Mouse (Mus musculus): ENCODE results near the gene Adgre5.

Gene Adgre5

DNA sequence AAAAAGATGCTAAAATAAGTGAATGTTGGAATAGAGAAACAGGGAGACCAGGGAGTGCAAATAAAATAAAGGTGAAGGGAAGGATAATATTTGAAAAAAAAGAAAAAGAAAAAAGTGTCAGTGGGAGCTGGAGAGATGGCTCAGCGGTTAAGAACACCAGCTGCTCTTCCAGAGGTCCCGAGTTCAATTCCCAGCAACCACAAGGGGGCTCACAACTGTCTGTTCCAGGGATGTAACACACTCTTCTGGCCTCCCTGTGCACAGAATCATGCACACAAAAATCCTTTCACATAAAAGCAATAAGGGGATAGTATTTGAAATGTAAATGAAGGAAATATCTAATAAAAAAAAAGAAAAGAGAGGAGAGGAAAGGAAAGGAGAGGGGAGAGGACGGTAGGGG is 13.0 kb upstream of the Adgre5 start:
- DNase-seq (ENCODE audit: low spot score): no peak

DNA sequence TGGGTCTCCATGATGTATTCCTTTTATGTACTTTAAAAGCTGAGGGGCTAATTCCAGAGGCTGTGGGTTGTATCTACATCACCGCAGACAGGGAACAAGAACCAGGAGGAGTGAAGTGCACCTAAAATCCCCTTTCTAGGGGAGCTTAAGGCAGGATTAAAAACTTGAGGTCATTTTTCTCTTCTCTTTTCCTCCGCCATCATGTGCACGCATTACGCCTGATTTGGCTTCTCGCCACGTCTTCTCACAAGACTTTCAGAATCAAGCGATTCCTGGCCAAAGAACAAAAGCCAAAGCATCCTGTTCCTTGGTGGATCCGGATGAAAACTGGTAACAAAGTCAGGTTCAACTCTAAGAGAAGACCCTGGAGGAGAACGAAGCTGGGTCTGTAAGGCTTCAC is 8.1 kb upstream of the Adgre5 start:
- no peak for DNase-seq (ENCODE audit: low spot score)

DNA sequence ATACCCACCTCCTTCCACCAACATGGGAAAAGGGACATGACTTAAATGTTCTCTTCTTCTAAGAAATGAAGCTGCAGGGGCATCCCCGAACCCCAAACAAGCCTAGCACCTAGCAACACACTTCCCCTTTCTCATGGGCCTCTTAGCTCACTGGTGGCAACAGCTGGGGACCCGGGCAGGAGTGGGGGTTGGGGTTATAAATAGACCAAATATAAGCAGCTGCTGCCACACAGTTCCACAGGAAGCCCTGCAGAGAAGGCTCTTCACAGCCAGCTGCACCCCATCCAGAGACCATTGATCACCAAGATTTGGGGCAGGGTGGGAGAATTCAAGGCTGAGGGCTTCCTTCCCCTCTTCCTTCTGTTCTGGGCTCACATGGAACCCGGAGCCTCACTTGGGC is 7.6 kb upstream of the Adgre5 start:
- DNase-seq (ENCODE audit: low spot score): peak; percentile 89

DNA sequence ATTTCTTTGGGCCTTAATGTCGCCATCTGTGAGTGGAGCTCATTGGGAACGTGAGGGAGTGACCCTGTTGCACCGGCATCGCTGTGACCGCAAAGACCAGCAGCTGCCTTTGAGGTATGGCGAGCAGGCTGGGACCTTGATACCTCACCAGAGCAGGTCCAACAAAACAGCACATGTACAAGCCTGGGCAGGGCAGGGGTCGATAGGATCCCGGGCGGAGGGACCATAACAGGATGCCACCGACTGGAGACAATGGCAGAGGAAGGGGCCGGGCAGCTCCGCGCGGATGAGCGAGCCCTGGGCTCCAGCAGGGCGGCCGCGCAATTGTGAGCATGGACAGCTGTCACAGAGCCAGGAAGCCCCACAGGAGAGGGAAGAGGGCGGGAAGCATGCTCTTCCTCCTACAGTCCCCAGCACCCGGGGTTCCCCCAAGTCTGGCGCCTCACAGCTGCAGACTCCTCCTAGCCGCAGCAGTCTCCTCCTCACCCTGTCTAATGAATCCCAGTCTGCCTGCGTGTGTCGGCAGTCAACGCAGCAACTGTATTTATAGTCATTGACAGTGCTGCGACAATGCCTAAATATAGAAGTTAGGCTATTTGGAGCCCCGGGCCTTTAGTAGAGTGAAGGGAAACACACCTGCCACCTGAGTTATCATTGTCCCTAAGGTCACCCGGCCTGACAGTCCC is 6.7 kb upstream of the Adgre5 start:
- DNase-seq (ENCODE audit: low spot score): peak; percentile 91

DNA sequence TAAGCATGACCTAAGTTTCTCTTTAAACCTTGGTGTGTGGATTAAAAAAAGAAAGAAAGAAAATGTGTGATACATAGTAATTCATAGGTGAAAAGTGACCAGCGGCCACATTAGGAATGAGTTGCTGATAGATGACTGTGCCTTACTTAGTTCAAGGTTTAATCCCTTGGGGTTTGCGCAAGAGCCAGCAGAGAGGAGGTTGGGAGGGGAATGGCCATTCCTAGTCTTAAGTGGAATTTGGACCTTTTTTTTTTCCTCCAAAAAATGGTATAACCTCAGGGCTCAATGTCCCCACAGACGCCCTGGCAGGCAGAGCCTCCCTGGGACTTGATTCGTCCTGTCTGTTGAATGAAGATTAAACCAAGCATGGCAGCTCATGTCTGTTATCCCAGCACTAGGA is 2.9 kb upstream of the Adgre5 start:
- no peak for DNase-seq (ENCODE audit: low spot score)

DNA sequence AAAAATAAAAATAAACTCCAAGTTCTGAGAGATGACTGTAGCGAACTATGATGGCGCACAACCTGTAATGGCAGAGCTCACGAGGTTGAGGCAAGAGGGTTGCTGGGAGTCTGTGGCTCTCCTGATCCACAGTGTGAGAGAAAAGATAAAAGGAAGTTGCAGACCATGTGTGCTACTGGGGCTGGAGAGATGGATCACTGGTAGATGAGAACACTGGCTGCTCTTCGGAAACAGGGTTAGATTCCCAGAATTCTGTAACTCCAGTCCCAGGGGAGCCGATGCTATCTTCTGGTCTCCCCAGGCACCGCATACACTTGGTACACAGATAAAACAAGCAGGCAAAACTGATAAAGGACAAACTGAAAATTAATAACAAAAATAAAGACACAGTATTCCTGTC is 1.8 kb upstream of the Adgre5 start:
- no peak for DNase-seq (ENCODE audit: low spot score)

DNA sequence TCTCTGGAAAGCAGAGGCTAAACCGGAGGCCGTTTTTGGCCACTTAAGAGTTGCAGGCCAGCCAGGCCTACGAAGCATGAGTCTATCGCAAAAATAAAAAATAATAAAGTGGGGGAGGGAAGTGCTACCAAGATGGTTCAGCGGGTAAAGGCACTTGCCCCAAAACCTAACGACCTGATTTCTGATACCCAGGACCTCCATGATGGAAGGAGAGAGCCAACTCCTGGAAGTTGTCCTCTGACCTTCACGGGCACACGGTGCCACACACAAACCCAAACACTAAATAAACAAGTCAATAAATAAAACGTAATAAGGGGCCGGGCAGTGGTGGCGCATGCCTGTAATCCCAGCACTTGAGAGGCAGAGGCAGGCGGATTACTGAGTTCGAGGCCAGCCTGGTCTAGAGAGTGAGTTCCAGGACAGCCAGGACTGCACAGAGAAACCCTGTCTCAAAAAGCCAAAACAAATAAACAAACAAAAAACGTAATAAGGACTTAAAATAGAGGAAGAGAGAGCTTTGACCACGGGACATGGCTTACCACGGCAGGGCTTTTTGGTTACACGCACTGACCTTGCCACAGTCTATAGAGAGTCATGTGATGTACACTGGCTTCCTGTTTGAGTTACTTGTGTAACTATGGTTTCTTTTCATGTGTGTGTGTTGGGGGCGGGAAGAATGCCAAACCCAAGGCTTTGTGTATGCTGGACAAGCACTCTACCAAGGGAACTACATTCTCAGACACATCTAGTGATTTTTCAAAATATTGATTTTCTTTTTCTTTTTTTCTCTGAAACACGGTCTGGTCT is 926 bp upstream of the Adgre5 start:
- DNase-seq (ENCODE audit: low spot score): peak; percentile 77

DNA sequence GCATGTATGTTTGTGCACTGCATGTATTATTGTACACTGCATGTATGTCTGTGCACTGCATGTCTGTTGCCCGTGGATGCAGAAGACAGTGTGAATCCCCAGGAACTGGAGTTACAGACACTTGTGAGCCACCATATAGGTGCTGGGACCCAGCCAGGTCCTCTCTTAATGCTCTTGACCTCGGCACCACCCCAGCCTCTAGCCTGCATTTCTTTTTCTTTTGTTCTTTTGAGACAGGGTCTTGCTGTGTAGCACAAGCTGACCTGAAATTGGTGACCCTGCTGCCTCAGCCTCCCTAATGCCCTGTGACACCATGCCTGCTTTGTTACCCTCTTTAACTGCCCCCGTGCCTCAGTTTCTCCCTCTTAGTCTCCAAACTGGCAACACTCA is 545 bp downstream of the Adgre5 start:
- no peak for DNase-seq (ENCODE audit: low spot score)

DNA sequence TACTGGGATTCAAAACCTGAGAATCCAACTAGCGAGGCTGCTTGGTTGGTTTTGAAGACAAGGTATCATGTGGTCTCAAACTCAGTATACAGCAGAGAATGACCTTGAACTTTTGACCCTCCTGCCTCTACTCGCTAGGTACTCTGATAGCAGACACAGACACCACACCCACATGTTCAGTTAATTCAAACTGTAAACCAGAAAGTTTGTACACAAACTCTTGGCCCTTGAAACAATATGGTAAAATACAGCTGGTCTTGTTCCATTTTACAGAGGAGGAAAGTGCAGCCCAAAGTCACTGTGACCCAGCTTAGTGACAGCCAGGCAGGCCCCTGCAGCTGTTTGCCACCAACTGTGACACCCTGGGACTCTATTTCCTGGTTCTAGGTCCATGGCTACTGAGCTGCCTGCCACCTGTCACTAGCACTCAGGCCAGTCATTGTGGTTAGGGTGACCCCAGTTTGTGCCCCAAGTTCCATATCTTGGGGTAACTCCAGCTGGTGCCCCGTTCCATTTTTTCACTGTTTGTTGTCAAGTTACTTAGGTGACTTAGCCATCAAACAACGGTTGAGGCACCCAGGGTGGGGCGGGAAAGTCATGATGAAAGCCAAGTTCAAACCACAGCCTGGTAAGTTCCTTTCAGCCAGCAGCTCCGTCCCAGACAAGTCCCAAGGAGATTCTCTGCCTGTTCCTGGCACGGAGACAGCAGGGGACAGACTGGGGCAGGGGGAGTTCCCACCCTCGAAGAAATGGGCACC is 1.2 kb downstream of the Adgre5 start:
- DNase-seq (ENCODE audit: low spot score): peak; percentile 76

DNA sequence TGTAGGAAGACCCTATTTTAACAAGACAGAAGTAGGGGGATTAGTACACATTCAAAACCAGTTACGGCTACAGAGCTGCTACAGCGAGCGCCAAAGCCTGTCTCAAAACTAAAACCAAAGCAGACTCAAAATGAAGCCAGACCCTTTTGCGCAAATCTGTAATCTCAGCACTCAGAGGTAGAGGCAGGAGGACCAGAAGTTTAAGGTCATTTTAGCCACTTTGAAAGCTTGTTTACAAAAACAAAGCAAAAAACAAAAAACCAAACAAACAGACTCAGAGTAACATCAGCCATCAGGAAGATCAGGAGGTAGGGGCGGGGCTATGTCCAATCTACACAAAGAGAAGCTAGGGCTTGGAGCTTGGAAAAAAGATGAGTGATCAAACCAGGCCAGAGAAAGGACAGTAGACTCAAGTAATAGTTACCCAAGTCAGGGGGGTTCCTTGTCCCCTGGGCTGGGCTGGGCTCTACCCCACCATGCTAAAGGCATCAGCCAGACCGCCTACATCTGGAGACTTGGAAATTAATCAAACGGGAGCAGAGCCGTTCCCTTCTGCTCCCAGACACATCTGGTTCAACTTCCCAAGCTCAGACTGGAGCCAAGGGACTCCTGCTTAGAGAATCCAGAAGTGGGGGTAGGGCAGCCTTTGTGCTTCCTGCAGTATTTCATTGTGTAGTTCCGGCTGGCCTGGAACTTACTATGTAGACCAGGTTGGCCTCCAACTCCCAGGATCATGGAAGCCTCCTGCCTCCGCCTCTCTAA is 2.0 kb downstream of the Adgre5 start:
- DNase-seq (ENCODE audit: low spot score): peak; percentile 36

DNA sequence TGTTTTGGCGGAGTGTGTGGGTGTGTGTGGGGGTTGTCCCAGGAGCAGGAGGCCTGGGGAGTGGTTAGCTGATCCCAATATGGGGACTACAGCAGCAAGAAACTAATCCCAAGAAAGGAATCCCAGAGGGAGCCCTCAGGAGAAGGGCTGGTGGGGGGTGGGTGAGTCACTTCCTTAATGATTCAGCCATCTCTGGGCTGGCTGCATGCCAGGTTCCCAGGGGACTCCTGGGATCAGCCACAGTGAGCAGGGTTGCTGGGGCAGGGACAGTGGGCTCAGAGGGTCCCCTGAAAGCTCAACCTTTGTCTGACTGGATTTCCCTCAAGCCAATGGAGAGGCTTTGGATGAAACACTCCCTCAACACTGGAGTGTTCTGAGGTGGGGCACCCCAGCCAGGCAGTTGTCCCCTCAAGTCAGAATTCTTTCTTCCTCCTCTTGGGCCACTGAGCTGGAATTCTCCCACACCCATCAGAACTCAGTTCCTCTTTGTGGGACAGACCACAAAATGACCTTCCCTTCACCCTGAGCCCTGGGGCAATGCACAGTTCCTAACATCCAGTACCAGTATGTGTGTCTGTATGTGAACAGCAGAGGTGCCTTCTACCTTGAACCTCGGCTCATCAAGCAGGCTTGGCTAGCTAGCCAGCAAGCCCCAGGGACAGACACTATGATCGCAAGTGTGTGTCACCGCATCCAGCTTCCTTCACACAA is 3.1 kb downstream of the Adgre5 start:
- DNase-seq (ENCODE audit: low spot score): peak; percentile 71

DNA sequence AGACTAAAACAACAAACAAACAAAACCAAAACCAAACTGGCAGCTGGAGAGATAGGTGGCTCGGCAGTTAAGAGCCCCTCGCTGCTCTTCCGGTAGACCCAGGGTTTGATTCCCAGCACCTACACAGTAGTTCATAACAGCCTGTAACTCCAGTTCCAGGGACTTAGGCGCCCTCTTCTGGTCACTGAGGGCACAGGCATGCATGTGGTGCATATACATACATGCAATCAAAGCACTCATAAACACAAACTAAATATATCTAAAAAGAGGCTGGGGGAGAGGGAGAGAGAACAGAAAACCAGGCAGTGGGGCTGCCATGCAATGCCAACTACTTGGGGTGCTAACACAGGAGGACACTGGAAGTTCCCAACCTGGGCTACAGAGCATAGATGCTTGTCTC is 3.8 kb downstream of the Adgre5 start:
- no peak for DNase-seq (ENCODE audit: low spot score)

DNA sequence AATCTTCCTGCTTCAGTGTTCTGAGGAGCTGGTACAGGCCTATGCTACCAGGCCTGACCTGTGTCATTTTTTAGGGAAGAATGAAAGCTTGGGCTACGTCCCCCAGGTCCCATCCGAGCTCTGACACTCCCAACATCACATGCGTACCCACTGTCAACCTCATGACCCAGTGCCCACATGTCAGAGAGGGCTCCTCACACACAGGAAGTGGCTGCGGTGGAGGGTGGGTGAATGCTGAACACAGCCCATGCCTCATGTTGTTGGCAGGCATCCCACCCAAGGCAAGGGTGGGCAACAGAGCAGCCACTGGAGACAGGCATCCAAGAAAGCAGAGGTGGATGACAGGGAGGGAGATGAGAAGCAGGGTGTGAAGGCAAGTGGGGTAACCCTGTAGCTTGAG is 4.4 kb downstream of the Adgre5 start:
- peak; percentile 52 for DNase-seq (ENCODE audit: low spot score)

DNA sequence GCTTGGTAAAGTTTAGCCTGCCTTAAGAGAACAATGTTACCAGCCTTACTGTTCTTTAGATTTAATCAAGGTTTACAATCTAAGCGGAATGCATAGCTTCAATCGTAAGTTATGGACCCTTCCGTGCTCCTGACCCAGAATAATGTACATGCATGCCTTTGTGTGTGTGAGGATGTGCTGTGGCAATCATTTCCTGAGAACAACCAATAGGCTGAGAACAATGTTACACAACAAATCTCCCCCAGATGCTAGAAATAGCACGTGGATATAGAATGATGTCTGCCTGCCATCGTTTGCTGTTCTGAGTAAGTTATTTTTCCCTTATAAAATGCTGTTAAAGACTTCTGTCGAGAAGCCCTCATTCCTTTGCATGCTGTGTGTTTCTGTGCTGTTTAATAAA is 8.2 kb downstream of the Adgre5 start:
- DNase-seq (ENCODE audit: low spot score): no peak

DNA sequence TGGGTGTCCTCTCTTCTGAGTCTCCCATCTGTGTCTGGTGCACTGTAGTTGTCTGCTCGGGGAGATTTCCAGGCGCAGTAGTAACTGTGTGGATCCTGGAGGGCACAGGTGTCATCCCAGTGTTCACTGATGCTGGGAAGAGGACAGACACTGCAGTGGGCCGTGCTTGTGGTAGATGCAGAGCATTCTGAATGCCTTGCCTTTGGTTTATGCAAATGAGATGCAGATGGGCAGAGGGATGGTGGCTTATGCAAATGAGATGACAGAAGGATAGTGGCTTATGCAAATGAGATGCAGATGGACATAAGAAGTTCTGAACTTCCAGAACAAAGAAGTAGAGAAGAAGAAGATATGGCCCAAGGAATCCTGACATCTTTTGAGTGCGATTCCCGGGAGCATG is 9.2 kb downstream of the Adgre5 start:
- no peak for DNase-seq (ENCODE audit: low spot score)

DNA sequence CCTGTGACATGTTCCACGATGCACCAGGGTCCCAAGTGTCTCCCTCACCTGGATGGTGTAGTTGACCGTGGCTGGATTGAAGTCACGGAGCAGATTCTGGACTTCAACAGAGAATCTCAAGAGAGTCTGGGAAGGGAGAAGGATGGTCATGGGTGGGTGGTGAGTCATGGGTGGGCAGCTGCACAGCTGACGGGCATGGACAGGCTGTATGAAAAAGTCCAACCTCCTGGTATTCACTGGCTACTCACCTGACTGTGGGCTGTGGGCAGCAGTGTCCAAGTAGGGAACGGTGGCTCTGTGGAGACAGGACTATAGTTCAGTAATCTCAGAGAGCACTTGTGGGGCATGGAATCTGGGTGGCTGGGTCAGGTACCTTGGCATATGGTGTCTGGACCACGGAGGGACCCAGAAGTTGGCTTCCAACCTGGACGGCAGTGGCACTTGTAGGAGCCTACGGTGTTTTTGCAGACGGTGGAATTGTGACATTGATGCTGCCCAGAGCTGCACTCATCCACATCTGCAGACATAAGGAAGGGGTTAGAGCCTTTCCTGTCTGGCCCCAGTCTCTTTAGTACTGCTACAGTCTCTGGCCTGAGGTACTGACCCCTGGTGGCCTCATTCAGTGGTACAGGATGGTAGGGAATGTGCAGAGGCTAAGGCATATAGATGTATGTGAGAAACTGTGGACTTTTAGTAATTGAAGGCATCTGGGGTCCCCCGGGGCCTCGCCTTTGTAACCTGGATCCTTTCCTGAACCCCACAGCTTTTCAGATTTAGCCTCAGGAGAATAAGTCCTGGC is 11.9 kb downstream of the Adgre5 start:
- no peak for DNase-seq (ENCODE audit: low spot score)

DNA sequence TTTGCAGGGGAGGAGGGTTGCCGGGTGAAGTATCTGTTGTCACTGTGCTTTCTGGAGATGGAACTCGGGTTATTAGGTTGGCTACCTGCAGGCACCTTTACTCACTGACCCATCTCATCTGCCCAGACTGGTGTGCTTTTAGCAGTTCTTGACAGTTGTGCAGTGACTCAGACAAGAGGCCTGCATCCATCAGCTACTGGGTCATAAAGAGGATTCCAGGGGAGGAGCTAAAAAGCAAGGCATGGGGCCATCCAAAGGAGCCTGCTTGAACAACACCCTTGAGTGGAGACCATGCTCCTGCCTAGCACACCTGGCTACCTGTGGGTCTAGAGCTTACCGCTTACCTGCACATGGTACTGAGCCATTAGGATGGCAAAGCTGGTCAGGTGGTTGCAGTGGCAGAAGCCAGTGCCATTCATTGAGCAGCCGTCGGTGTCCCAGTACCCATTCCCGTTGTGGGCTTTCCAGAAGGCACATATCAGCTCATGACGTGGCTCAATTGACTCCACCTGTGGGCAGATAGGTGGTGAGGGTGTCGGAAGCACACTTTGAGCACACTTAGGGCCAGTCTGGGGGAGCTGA is 15.5 kb downstream of the Adgre5 start:
- no peak for DNase-seq (ENCODE audit: low spot score)

DNA sequence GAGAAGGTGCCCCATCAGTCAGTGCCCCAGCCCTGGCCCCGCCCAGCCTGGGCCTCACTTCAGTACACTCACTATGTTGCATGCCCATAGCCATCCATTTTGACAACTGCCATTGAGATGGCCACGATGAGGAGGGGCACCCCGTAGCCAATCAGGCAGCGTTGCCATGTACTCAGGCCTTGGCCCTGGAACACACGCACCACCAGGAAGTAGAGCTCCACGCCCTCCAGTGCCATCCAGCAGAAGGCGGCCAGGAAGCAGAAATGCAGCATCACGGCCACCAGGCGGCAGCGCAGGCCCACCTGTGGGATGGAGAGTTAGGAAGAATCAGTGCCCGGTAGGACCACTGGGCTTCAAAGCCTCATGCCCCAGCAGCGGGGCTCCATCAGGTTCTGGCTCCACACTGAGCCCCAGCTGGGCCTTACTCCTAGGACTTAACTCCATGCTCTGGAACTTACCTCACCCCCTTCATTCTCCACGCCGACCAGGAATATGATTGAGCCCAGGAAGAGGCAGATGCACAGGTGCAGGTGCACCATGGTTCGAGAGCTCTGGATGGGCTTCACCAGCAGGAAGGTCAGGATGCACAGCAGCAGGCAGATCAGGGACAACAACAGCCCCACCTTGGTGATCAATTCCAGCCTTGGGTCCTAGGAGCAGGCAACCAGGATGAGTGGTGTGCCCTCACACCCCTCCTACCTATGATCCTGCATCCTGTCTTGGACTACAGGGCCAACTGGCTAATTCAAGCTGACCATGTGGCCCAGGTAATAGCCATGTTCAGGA is 16.2 kb downstream of the Adgre5 start:
- DNase-seq (ENCODE audit: low spot score): peak; percentile 87

DNA sequence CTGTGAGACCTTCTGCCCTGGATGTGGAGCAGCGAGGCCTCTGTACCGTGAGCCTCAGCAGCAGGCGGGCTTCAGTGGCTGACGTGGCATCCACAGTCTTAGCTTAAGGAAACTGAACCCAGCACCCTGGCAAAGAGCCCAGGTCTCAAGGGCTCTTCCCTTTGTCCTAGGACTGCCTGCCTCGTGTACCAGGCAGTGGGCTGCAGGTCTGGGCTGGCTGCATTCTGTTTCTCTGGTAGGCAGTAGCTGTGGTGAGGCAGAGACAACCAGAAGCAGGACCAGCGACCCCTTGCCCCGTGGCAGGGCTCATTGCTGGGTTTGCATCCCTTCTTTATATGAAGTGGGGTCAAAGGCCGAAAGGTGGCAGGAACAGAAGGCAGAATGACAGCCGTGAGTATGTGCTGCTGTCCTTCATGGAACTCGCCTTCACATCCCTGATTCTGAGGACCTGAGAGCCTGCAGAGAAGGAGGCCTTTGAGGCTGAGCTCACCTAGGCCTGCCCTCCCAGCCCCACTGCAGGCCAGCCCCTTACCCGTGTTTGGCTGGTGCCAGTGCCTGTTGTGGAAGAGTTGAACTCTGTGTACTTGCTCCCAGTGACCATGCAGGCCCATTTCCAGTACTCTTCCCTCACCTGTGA is 17.6 kb downstream of the Adgre5 start:
- no peak for DNase-seq (ENCODE audit: low spot score)
